Mouse (Mus musculus): ENCODE measurements around the gene Serpinc1. TPM values are rescaled to one million over a fixed set of nuclear protein-coding genes. Genes with fewer than 3 reads are reported as not detected.
"Not testable (repeated sequence)": the region's sequence is repeated elsewhere in the genome, so short reads cannot be mapped to it uniquely, and the experiment has no call there.

Serpinc1 gene
- polyA plus RNA-seq, 1 experiment from 2014 or later = 2.1 TPM

DNA sequence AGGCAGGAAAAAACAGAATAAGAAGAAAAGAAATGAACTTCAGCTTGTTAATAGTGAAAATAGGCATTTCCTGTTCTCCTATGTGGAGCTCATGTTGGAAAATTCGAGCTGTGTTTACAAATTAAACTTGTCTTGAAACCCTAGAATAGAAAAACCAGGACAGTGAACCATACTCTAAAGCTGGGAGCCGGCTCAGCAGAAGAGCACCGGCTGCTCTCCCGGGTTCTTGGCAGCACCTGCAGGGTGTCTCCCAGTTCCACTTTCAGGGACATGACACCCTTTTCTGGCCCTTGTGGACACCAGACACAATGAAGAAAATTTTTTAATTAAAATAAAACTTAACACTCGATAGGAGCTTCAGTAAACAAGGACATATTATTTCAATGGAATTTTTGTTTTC lies 9.7 kb upstream of the Serpinc1 start:
- ATAC-seq (ENCODE audit: low FRiP score, low TSS enrichment) (no peak), DNase-seq (ENCODE audit: low spot score) (no peak)
- Histone ChIP-seq H3K27ac (replicated peaks) (no peak overlapping the region), H3K4me1 (replicated peaks; ENCODE audit: control insufficient read depth, insufficient read depth) (no peaks in the 10 kb centered on the region), H3K9me3 (ENCODE audit: control insufficient read depth, low read length) (no peaks in the 10 kb centered on the region), H3K36me3 (ENCODE audit: control insufficient read depth, insufficient read depth, low read length) (peaks cover 6% of the 10 kb centered on the region; the same call in 1 of the 2 replicates), H3K4me3 (ENCODE audit: low read depth, low read length) (no peak overlapping the region), H3K27me3 (ENCODE audit: control insufficient read depth, insufficient read depth, low read length) (no peaks in the 10 kb centered on the region), H3K9ac (ENCODE audit: low read length) (no peak overlapping the region), H3K4me2 (replicated peaks; ENCODE audit: low read depth) (no peak overlapping the region)
- TF ChIP-seq EP300 (optimal IDR thresholded peaks at IDR 0.05) (no peak), CTCF (IDR thresholded peaks at IDR 0.05; ENCODE audit: low read depth) (no peak)
- WGBS = 58% methylated on average over 5 of the region's 5 CpGs

DNA sequence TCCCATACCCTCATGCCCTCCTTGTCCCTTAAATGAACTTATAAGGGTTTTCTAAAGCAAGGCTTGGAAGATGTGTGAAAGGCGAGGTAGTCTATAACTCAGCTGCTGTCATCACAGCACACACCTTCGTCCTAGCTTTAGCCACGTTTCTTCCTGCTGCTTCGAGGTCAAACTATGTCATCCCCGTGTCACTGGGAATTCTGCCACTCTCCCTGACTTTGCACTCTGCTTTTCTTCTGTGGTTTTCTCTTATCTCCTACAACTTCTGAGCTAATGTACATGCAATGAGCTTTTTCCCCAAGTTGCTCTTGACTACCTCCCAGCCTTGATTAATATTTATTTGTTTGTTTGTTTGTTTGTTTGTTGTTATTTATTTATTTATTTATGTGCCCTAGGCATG lies 1.6 kb downstream of the Serpinc1 start:
- WGBS = 45% methylated on average over 5 of the region's 5 CpGs
- H3K4me1 ChIP-seq (replicated peaks; ENCODE audit: control insufficient read depth, insufficient read depth) = no peaks in the 10 kb centered on the region
- no peak for TF ChIP-seq CTCF (IDR thresholded peaks at IDR 0.05; ENCODE audit: low read depth)
- no peak for TF ChIP-seq EP300 (optimal IDR thresholded peaks at IDR 0.05)
- no peak for DNase-seq (ENCODE audit: low spot score)
- H3K4me2 ChIP-seq (replicated peaks; ENCODE audit: low read depth) = no peak overlapping the region
- H3K9ac ChIP-seq (ENCODE audit: low read length) = no peak overlapping the region
- H3K36me3 ChIP-seq (ENCODE audit: control insufficient read depth, insufficient read depth, low read length) = no peaks in the 10 kb centered on the region
- ATAC-seq (ENCODE audit: low FRiP score, low TSS enrichment) = no peak
- no peaks in the 10 kb centered on the region for H3K9me3 ChIP-seq (ENCODE audit: control insufficient read depth, low read length)
- H3K4me3 ChIP-seq (ENCODE audit: low read depth, low read length) = no peak overlapping the region
- H3K27me3 ChIP-seq (ENCODE audit: control insufficient read depth, insufficient read depth, low read length) = no peaks in the 10 kb centered on the region
- H3K27ac ChIP-seq (replicated peaks) = no peak overlapping the region

DNA sequence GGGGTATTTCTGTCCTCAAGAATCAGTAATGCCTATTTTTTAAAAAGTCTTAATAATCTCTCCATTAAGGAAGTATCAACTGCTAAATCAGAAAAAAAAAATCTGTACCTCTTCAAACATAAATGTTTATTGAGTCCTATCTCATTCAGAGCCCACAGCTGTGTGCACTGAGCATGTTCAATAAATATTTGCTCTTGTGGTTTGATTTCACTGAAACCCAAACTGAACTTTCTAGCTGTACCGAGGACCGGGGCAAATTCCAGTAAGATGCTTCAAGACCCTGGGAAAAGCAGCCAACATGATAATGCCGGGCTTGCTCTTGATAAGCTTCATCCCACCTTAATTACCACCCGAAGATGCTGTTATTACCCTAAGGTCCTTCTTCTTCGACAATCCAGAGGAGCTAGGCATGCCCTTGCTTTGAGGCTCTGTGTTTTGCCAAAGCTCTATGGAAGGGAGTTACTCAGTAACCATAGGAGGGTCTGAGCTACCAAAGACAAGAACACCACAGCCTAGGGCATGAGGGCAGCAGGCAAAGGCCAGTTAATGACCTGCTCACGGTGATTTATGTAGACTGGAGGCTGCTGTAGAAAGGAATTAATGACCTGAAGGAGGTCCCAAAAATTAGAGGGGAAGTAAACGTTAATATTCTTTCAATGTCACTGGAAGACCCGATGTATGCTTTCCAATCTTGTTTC lies 2.3 kb downstream of the Serpinc1 start:
- Histone ChIP-seq H3K27me3 (ENCODE audit: control insufficient read depth, insufficient read depth, low read length) (no peaks in the 10 kb centered on the region), H3K4me1 (replicated peaks; ENCODE audit: control insufficient read depth, insufficient read depth) (no peaks in the 10 kb centered on the region), H3K4me2 (replicated peaks; ENCODE audit: low read depth) (no peak overlapping the region), H3K27ac (replicated peaks) (no peak overlapping the region), H3K4me3 (ENCODE audit: low read depth, low read length) (no peak overlapping the region), H3K36me3 (ENCODE audit: control insufficient read depth, insufficient read depth, low read length) (no peaks in the 10 kb centered on the region), H3K9ac (ENCODE audit: low read length) (no peak overlapping the region), H3K9me3 (ENCODE audit: control insufficient read depth, low read length) (no peaks in the 10 kb centered on the region)
- no peak for DNase-seq (ENCODE audit: low spot score)
- 34% methylated on average over 8 of the region's 8 CpGs for WGBS
- no peak for ATAC-seq (ENCODE audit: low FRiP score, low TSS enrichment)
- TF ChIP-seq CTCF (IDR thresholded peaks at IDR 0.05; ENCODE audit: low read depth) = no peak
- TF ChIP-seq EP300 (optimal IDR thresholded peaks at IDR 0.05) = no peak

DNA sequence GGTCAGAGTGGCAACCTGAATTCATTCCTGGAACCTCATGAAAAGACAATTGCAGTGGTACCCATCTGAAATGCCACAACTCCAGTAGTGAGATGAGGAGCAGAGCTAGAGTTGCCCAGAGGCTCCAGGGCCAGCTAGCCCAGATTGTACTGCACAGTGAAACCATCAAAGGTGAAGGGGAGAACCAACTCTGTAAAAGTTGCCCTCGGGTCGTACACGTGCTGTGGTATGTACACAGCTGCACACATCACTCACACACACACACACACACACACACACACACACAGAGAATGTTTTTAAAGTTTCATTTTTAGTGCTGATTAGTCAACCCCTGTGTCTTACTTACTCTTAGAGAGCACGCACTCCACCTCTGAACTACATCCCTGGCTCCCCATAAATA lies 3.0 kb downstream of the Serpinc1 start:
- H3K4me2 ChIP-seq (replicated peaks; ENCODE audit: low read depth) = no peak overlapping the region
- whole genome bisulfite sequencing = 64% methylated on average over 4 of the region's 4 CpGs
- no peaks in the 10 kb centered on the region for H3K4me1 ChIP-seq (replicated peaks; ENCODE audit: control insufficient read depth, insufficient read depth)
- ATAC-seq (ENCODE audit: low FRiP score, low TSS enrichment) = no peak
- no peak overlapping the region for H3K27ac ChIP-seq (replicated peaks)
- no peak for TF ChIP-seq CTCF (IDR thresholded peaks at IDR 0.05; ENCODE audit: low read depth)
- no peak for TF ChIP-seq EP300 (optimal IDR thresholded peaks at IDR 0.05)
- H3K9ac ChIP-seq (ENCODE audit: low read length) = no peak overlapping the region
- no peak for DNase-seq (ENCODE audit: low spot score)
- H3K36me3 ChIP-seq (ENCODE audit: control insufficient read depth, insufficient read depth, low read length) = no peaks in the 10 kb centered on the region
- H3K9me3 ChIP-seq (ENCODE audit: control insufficient read depth, low read length) = no peaks in the 10 kb centered on the region
- H3K4me3 ChIP-seq (ENCODE audit: low read depth, low read length) = no peak overlapping the region
- no peaks in the 10 kb centered on the region for H3K27me3 ChIP-seq (ENCODE audit: control insufficient read depth, insufficient read depth, low read length)

DNA sequence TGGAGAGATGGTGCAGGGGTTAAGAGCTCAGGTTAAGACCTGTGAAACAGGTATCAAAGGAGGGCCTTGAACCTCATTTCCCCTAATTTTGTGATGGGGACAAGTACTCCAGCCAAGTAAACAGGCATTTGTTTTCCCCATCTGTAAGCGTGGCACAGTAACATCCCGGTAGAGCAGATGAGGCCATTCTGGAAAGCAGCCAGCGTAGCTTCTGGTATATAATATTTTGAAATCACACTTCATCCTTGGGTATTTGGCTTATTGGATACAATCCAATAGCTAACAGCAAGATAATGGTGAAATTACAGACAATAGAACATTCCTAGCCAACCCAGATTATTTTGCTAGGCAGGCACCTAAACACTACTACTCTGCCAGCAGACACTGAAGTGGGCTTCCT lies 4.5 kb downstream of the Serpinc1 start:
- Histone ChIP-seq H3K36me3 (ENCODE audit: control insufficient read depth, insufficient read depth, low read length) (no peaks in the 10 kb centered on the region), H3K9me3 (ENCODE audit: control insufficient read depth, low read length) (no peaks in the 10 kb centered on the region), H3K4me3 (ENCODE audit: low read depth, low read length) (no peak overlapping the region), H3K9ac (ENCODE audit: low read length) (no peak overlapping the region), H3K27ac (replicated peaks) (no peak overlapping the region), H3K27me3 (ENCODE audit: control insufficient read depth, insufficient read depth, low read length) (no peaks in the 10 kb centered on the region), H3K4me1 (replicated peaks; ENCODE audit: control insufficient read depth, insufficient read depth) (no peaks in the 10 kb centered on the region), H3K4me2 (replicated peaks; ENCODE audit: low read depth) (no peak overlapping the region)
- no peak for DNase-seq (ENCODE audit: low spot score)
- WGBS = 47% methylated on average over 3 of the region's 3 CpGs
- no peak for ATAC-seq (ENCODE audit: low FRiP score, low TSS enrichment)
- TF ChIP-seq CTCF (IDR thresholded peaks at IDR 0.05; ENCODE audit: low read depth) (no peak), EP300 (optimal IDR thresholded peaks at IDR 0.05) (no peak)

DNA sequence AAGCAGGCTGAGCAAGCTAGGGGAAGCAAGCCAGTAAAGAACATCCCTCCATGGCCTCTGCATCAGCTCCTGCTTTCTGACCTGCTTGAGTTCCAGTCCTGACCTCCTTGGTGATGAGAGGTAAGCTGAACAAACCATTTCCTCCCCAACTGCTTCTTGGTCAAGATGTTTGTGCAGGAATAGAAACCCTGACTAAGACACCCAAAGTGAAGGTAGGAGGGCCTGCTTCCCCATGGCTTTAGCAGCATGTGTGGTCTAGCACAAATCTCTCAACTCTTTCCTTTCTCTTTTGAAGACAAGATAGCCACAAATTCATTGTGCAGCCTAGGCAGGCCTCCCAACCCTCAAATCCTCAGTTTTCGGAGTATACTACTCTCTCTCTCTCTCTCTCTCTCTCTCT lies 6.3 kb downstream of the Serpinc1 start:
- H3K4me1 ChIP-seq (replicated peaks; ENCODE audit: control insufficient read depth, insufficient read depth); H3K9ac ChIP-seq (ENCODE audit: low read length): not testable (repeated sequence)
- WGBS = 75% methylated on average over 1 of the region's 1 CpGs

More for the DNA sequence above, 6.3 kb downstream of the Serpinc1 start:
- not testable (repeated sequence) for H3K4me2 ChIP-seq (replicated peaks; ENCODE audit: low read depth); H3K27ac ChIP-seq (replicated peaks); H3K27me3 ChIP-seq (ENCODE audit: control insufficient read depth, insufficient read depth, low read length); ATAC-seq (ENCODE audit: low FRiP score, low TSS enrichment); H3K4me3 ChIP-seq (ENCODE audit: low read depth, low read length); H3K9me3 ChIP-seq (ENCODE audit: control insufficient read depth, low read length); H3K36me3 ChIP-seq (ENCODE audit: control insufficient read depth, insufficient read depth, low read length); DNase-seq (ENCODE audit: low spot score)

All from stomach, postnatal 0 days (tissue).